Mouse (Mus musculus) left cerebral cortex, postnatal 25 days (tissue): ENCODE results near the gene P2ry1. TPM values are rescaled to one million over a fixed set of nuclear protein-coding genes. Genes with fewer than 3 reads are reported as not detected.

Experiments used
- DNase-seq, 2 experiments: peaks; one replicate each; pipeline ENCODE4 v3.0.0; 2022; ENCODE audit warnings: low spot score in 2 of 2, mixed read lengths in 1 of 2
- intact Hi-C: fragments of 180-260 bp; cut with DNase I; formaldehyde crosslinking; loops from one replicate; pipeline ENCODE4 v1.15.1; 2025
- total RNA-seq, 2 experiments: library from RNA; stranded (reverse); gene quantifications; 2 replicates each; pipeline ENCODE4 v1.2.3; 2021

P2ry1 gene
- 1 to 10 TPM; 2.6 to 5.9 TPM for total RNA-seq

- intact Hi-C loops = loop anchor here (5.0 kb wide), 1 partner anchor 206 kb away; no protein-coding TSS in a partner anchor
- DNase-seq = peak; percentile 45 to 52
Observed at GRCm38 (mm10) chr3:61002587-61003501, at the start of gene P2ry1. P2ry1 (plus strand) TSS chr3:61002795.

GRCm38 (mm10) chr3:60953199-60953736 is 49.3 kb upstream of the P2ry1 start:
- intact Hi-C loops = no loop called here
- DNase-seq = no peak

DNA sequence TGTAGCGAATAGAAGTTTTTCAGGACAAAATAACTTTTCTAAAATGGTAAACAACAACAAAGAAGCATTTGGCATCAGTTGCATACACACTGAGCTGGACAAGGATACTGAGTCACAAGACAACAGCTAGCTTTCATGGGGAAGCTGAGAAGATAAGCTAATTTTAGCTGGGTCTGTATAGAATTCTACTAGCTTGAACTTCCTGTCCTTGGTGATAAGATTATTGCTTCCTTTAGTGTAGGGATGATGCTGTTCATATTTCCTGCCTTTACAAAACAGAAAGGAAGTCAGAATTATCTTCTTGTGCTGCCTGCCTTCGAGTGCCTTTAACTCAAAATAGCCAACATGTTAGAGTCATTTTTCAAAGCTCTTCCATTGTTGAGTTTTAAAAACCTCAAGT is 48.5 kb upstream of the P2ry1 start:
- intact Hi-C loops = no loop called here
- no peak for DNase-seq

DNA sequence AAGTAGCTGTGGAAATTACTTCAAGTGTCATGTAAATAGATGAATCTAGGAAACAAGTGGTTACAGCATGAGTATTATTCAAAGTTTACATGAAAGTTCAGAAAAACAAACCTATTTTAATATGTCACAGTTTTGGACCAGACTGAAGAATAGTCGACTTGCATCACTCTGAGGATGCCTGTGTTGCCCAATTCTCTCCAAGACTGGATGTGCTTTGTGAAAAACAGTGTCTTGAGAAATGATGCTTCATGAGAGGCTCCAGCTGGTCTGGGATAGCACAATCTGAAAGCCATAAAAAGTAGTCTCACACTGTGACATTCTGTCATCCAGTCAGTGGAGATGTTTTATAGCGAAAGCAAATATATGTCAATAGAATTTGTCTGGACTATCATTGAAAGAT is 43.8 kb upstream of the P2ry1 start:
- intact Hi-C loops = no loop called here
- no peak for DNase-seq

DNA sequence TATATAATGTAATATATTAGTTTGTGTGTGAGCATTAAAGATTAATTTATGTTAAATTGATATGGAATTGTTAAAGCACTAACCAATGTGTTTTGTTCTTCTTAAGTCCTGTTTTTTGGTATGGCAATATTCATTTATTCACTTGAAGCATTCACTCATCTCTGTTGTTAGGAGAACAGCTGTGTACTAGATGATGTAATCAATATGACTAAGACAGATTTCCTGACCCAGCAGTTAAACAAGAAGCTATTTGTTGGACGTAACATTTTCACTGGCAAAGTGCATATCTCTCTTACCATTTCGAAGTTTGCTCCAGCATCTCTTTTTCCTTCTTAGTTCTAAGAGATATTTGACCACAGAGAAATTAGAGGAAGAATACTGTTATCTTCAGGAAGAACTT is 37.5 kb upstream of the P2ry1 start:
- intact Hi-C loops = no loop called here
- no peak for DNase-seq

- no peak for DNase-seq
- intact Hi-C loops = no loop called here
Observed at GRCm38 (mm10) chr3:60974944-60975343, 27.7 kb upstream of the P2ry1 start.

DNA sequence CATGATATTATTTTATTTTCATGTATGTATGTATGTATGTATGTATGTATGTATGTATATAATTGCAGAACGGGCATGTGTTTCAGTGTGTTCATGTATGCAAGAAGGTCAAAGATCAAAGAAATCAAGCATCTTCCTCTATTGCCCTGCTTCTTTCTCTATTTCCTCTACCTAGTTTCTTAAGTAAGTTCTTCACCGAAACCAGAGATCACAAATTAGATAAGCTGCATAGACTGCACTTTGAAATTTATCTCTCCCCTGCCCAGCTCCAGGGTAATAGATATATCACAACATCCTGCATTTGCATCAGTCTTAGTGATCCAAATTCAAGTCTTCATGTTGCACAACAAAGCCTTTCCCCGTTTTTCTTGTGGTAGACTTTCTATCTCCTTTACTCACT is 20.5 kb upstream of the P2ry1 start:
- no peak for DNase-seq
- intact Hi-C loops = no loop called here

DNA sequence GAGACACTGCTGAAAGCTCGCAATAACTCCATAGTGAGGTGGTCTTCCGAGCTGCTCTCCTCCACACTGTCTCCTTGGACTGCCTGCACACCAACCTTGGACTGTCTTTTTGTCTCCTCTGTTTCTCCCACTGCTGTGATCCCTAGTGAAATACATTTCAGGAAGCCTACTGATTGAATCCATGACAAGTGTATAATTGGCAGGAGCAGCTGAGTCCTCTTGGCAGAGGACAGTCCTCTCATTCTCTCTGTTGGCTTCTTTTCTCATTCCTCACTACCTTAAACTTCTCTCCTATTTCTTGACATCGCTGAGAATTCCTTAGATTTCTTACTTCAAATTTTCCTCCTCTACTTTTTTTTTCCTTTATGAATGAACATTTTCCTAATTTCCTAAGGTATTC is 4.5 kb upstream of the P2ry1 start:
- DNase-seq = no peak
- intact Hi-C loops = no loop called here

GRCm38 (mm10) chr3:60999715-61000114 is 2.9 kb upstream of the P2ry1 start:
- DNase-seq = no peak
- intact Hi-C loops = loop anchor here (5.0 kb wide), 1 partner anchor 202 kb away; no protein-coding TSS in a partner anchor

DNA sequence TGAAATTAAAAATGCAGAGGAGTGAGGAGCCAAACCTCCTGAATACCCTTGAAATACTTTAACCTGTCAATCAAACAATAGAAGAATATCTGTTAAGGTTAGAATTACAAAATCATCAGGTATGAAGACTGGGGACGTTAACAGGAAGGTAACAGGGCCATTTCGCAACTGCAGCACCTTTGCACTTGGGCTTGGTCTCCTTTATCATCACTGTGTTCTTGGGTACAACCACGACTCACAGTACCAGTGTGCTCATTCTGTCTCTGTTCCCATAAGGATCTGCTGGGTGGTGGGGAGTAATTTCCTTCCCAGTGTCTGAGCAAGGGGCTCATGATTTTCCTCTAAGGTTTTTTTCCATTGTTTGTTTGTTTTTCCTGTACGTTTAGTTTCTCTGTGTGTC is 1.8 kb upstream of the P2ry1 start:
- no peak for DNase-seq
- intact Hi-C loops = loop anchor here (5.0 kb wide), 1 partner anchor 203 kb away; no protein-coding TSS in a partner anchor

GRCm38 (mm10) chr3:61001852-61002586 is 576 bp upstream of the P2ry1 start:
- intact Hi-C loops = loop anchor here (5.0 kb wide), 1 partner anchor 205 kb away; no protein-coding TSS in a partner anchor
- no peak for DNase-seq

DNA sequence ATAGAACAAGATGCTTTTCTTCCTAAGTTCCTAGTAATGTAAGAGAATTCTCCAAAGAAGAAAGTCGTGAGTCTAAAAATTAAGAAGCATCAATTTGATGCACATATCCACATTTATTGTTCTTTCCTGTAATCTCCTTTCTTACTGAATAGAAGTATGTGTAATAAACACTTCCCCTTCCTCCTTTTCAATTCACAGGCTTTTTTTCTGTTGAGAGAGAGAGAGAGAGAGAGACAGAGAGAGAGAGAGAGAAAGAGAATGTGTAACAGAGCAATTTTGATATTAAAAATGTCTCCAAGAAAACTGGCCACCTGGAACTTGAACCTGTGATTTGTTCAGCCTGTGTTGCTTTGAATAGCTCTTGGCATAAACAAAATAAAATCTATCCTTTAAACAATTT is 2.0 kb downstream of the P2ry1 start:
- intact Hi-C loops = loop anchor here (5.0 kb wide), 1 partner anchor 207 kb away; no protein-coding TSS in a partner anchor

GRCm38 (mm10) chr3:61011660-61012059 is 9.1 kb downstream of the P2ry1 start:
- intact Hi-C loops = no loop called here
- DNase-seq = no peak

More for the DNA sequence above, 2.0 kb downstream of the P2ry1 start:
- DNase-seq = no peak

- no peak for DNase-seq
- intact Hi-C loops = no loop called here
Observed at GRCm38 (mm10) chr3:61012550-61012949, 10.0 kb downstream of the P2ry1 start.

DNA sequence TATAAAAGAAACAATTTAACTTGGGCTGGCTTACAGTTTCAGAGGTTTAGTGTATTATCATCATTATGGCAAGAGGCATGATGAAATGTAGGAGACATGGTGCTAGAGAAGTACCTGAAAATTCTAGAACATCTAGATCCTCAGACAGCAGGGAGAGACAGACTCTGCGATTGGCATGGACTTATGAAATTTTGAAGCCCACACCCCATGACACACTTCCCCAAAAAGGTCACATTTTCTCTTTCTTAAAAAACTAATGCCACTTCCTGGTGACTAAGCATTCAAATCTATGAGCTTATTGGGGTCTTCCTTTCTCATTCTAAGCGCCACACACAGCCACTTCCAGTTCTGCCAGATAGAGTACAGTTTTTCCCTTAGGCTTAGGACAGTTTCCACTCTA is 14.1 kb downstream of the P2ry1 start:
- intact Hi-C loops = no loop called here
- no peak for DNase-seq

DNA sequence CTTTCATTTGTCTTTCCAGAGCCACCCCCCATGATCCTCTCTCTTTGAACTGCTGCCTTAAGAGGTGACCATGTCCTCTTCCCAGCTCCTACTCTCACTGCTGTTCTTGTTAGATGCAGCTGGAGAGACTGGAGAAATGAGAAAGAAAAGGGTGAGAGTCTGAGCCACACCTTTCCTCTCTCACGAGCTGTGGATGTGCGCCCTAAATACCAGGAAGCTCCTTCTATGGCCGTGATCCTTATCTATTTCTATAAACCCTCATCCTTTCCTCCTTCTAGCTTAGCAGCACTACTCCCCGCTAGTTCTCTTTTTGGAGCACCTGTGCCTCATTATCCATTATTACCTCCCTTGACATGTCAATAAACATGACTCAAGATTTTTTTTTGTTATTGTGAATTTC is 29.5 kb downstream of the P2ry1 start:
- DNase-seq = no peak
- intact Hi-C loops = no loop called here

GRCm38 (mm10) chr3:61035633-61036032 is 33.0 kb downstream of the P2ry1 start:
- intact Hi-C loops = no loop called here

DNA sequence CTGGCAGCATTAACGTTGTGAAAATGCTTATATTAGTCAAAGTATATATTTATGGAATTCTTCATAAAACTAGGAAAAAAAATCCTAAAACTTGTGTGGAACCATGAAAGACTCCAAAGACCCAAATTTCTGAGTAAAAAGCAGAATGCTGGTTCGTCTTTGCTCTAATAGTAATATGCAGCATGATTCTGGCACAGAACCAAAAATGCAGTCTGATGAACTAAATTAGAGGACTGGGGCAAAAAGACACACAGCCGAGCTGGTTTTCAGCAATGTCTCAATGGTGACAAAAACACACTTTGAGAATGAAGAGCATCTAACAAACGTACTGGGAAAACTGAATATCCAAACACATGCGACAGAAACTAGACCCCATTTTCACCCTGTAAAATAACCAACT is 37.3 kb downstream of the P2ry1 start:
- DNase-seq = no peak
- intact Hi-C loops = no loop called here

More at GRCm38 (mm10) chr3:61035633-61036032, 33.0 kb downstream of the P2ry1 start:
- peak in 1 of 2 experiments; percentile 4 for DNase-seq

- DNase-seq = peak in 1 of 2 experiments; percentile 2
- intact Hi-C loops = no loop called here
Observed at GRCm38 (mm10) chr3:61049976-61050672, 47.5 kb downstream of the P2ry1 start.
